ENCODE assay signal across 8 mouse cellular contexts in genomic region chr12:104829596-104830282, GRCm38 (mm10). TPM values are rescaled to one million over a fixed set of nuclear protein-coding genes. Genes with fewer than 3 reads are reported as not detected.
DNase-seq lines count a peak whose midpoint lies in the region; ATAC-seq lines count a peak whose summit lies in the region.

No protein-coding gene starts in this region.

- WGBS in neural tube, embryonic 15.5 days, result 39% methylated on average over 6 of the region's 6 CpGs
- 37% methylated on average over 6 of the region's 6 CpGs for WGBS in embryonic facial prominence, embryonic 13.5 days
- WGBS in hindbrain, embryonic 12.5 days, result 41% methylated on average over 6 of the region's 6 CpGs
- WGBS in liver, embryonic 12.5 days (ENCODE audit: insufficient replicate concordance), result 34% methylated on average over 6 of the region's 6 CpGs
- WGBS in forebrain, embryonic 15.5 days, result 36% methylated on average over 6 of the region's 6 CpGs

- H3K27me3 ChIP-seq in neural tube, embryonic 15.5 days (replicated peaks), result peaks cover 4% of the 10 kb centered on the region; the same call in 1 of the 2 replicates
- H3K27me3 ChIP-seq in embryonic facial prominence, embryonic 13.5 days, result no peaks in the 10 kb centered on the region
- 0 out of 2 replicates have a peak, but pooled peaks cover 5% of the 10 kb centered on the region for H3K27me3 ChIP-seq in hindbrain, embryonic 12.5 days
- H3K27me3 ChIP-seq in liver, embryonic 12.5 days (replicated peaks), result peaks cover 24% of the 10 kb centered on the region
- H3K27me3 ChIP-seq in forebrain, embryonic 15.5 days, result no peaks in the 10 kb centered on the region

- peak; percentile 29 for DNase-seq in neural tube, embryonic 10.5 days (ENCODE audit: extremely low spot score, low spot score)
- DNase-seq in ovary, postnatal 36 days (ENCODE audit: low spot score), result peak; percentile 38
- no peak for DNase-seq in T-cell, adult 2 months (ENCODE audit: low spot score)

- H3K9me3 ChIP-seq in neural tube, embryonic 15.5 days (replicated peaks), result no peaks in the 10 kb centered on the region
- no peaks in the 10 kb centered on the region for H3K9me3 ChIP-seq in embryonic facial prominence, embryonic 13.5 days
- H3K9me3 ChIP-seq in hindbrain, embryonic 12.5 days (replicated peaks), result 0 out of 2 replicates have a peak, but pooled peaks cover 3% of the 10 kb centered on the region
- H3K9me3 ChIP-seq in liver, embryonic 12.5 days (replicated peaks), result no peaks in the 10 kb centered on the region
- H3K9me3 ChIP-seq in forebrain, embryonic 15.5 days, result no peaks in the 10 kb centered on the region

- H3K4me2 ChIP-seq in neural tube, embryonic 15.5 days, result no peak overlapping the region
- no peak overlapping the region for H3K4me2 ChIP-seq in embryonic facial prominence, embryonic 13.5 days
- H3K4me2 ChIP-seq in hindbrain, embryonic 12.5 days (replicated peaks), result no peak overlapping the region
- no peak overlapping the region for H3K4me2 ChIP-seq in liver, embryonic 12.5 days
- no peak overlapping the region for H3K4me2 ChIP-seq in forebrain, embryonic 15.5 days (replicated peaks)

- no peak overlapping the region for H3K9ac ChIP-seq in neural tube, embryonic 15.5 days (replicated peaks)
- H3K9ac ChIP-seq in embryonic facial prominence, embryonic 13.5 days, result no peak overlapping the region
- H3K9ac ChIP-seq in hindbrain, embryonic 12.5 days, result no peak overlapping the region; the same call in 1 of the 2 replicates
- no peak overlapping the region for H3K9ac ChIP-seq in liver, embryonic 12.5 days
- H3K9ac ChIP-seq in forebrain, embryonic 15.5 days (replicated peaks), result no peak overlapping the region

- no peak overlapping the region for H3K4me3 ChIP-seq in neural tube, embryonic 15.5 days (replicated peaks)
- H3K4me3 ChIP-seq in embryonic facial prominence, embryonic 13.5 days, result no peak overlapping the region
- H3K4me3 ChIP-seq in hindbrain, embryonic 12.5 days, result no peak overlapping the region
- no peak overlapping the region for H3K4me3 ChIP-seq in liver, embryonic 12.5 days
- no peak overlapping the region for H3K4me3 ChIP-seq in forebrain, embryonic 15.5 days

- no peak overlapping the region for H3K27ac ChIP-seq in neural tube, embryonic 15.5 days (replicated peaks)
- H3K27ac ChIP-seq in embryonic facial prominence, embryonic 13.5 days, result no peak overlapping the region; the same call in 1 of the 2 replicates
- H3K27ac ChIP-seq in hindbrain, embryonic 12.5 days, result no peak overlapping the region
- H3K27ac ChIP-seq in liver, embryonic 12.5 days, result no peak overlapping the region
- no peak overlapping the region for H3K27ac ChIP-seq in forebrain, embryonic 15.5 days (replicated peaks)

- H3K4me1 ChIP-seq in neural tube, embryonic 15.5 days, result peaks cover 4% of the 10 kb centered on the region; the same call in 1 of the 2 replicates
- H3K4me1 ChIP-seq in embryonic facial prominence, embryonic 13.5 days, result peaks cover 29% of the 10 kb centered on the region
- peaks cover 16% of the 10 kb centered on the region for H3K4me1 ChIP-seq in hindbrain, embryonic 12.5 days
- H3K4me1 ChIP-seq in liver, embryonic 12.5 days, result peaks cover 14% of the 10 kb centered on the region
- peaks cover 15% of the 10 kb centered on the region for H3K4me1 ChIP-seq in forebrain, embryonic 15.5 days

- H3K36me3 ChIP-seq in neural tube, embryonic 15.5 days, result no peaks in the 10 kb centered on the region
- H3K36me3 ChIP-seq in embryonic facial prominence, embryonic 13.5 days, result no peaks in the 10 kb centered on the region
- no peaks in the 10 kb centered on the region for H3K36me3 ChIP-seq in hindbrain, embryonic 12.5 days
- H3K36me3 ChIP-seq in liver, embryonic 12.5 days, result no peaks in the 10 kb centered on the region
- no peaks in the 10 kb centered on the region for H3K36me3 ChIP-seq in forebrain, embryonic 15.5 days

- ATAC-seq in neural tube, embryonic 15.5 days (ENCODE audit: low FRiP score), result no peak
- 0 out of 2 replicates have a peak, but pooled peaks have one; percentile 52 for ATAC-seq in embryonic facial prominence, embryonic 13.5 days (ENCODE audit: insufficient number of reproducible peaks, insufficient read depth, low FRiP score, low TSS enrichment, low read depth)
- peak; percentile 19; the same call in 1 of the 2 replicates for ATAC-seq in hindbrain, embryonic 12.5 days (ENCODE audit: low FRiP score)
- ATAC-seq in liver, embryonic 12.5 days, result peak; percentile 33; the same call in 1 of the 2 replicates
- ATAC-seq in forebrain, embryonic 15.5 days (replicated peaks), result no peak

RNA-seq across cellular contexts. Expression of gene Clmn, which starts 35.1 kb away (rescaled TPM):
- polyA plus RNA-seq in neural tube, embryonic 15.5 days (2015; fragmentation: Nextera tagmentation; extraction: Ambion mirVana), result 1.3 and 1.6 TPM in 2 replicates
- polyA plus RNA-seq in embryonic facial prominence, embryonic 13.5 days (2015; fragmentation: Nextera tagmentation; extraction: Ambion mirVana), result 4.3 TPM in 2 replicates
- 2.8 and 4.1 TPM in 2 replicates for polyA plus RNA-seq in hindbrain, embryonic 12.5 days (2016; fragmentation: Nextera tagmentation; extraction: Ambion mirVana)
- polyA plus RNA-seq in liver, embryonic 12.5 days (2016; fragmentation: Nextera tagmentation; extraction: Ambion mirVana), result 0.37 and 0.38 TPM in 2 replicates
- polyA plus RNA-seq in forebrain, embryonic 15.5 days (2015; fragmentation: Nextera tagmentation; extraction: Ambion mirVana), result 1.0 and 1.2 TPM in 2 replicates

Comparison
In these comparisons a context has a peak if more than half of its experiments do, and no peak if none do; other contexts are left out.
1. ATAC-seq: peak in embryonic facial prominence, embryonic 13.5 days (single experiment), hindbrain, embryonic 12.5 days (single experiment) and liver, embryonic 12.5 days (single experiment); none in neural tube, embryonic 15.5 days (single experiment) and forebrain, embryonic 15.5 days (single experiment).